Mouse (Mus musculus) bone marrow macrophage, adult 2 months (primary cell): Measurements from ENCODE around the gene Hspbap1. TPM values are rescaled to one million over a fixed set of nuclear protein-coding genes. Genes with fewer than 3 reads are reported as not detected.

Experiments used
- H3K27ac ChIP-seq: 2 replicates; pipeline ENCODE4 v1.5.1; 2012; ENCODE audit warnings: low read depth, low read length; ENCODE audit not compliant: insufficient read depth
- H3K4me1 ChIP-seq: 2 replicates; pipeline ENCODE4 v1.6.1; 2012; ENCODE audit warnings: low read length; ENCODE audit not compliant: control insufficient read depth, insufficient read depth
- H3K4me3 ChIP-seq: 2 replicates; pipeline ENCODE4 v1.5.1; 2012; ENCODE audit warnings: mild to moderate bottlenecking, low read length, moderate library complexity; ENCODE audit not compliant: insufficient read depth
- CTCF ChIP-seq: IDR thresholded peaks from 2 replicates; pipeline ENCODE4 v1.5.1; 2012; ENCODE audit warnings: low read depth, mild to moderate bottlenecking, low read length, moderate library complexity
- POLR2A ChIP-seq: IDR thresholded peaks from 2 replicates; pipeline ENCODE4 v1.6.1; 2012; ENCODE audit warnings: mild to moderate bottlenecking, low read depth, low read length, borderline replicate concordance
- polyA plus RNA-seq: library from polyadenylated mRNA; stranded (reverse); fragments of >200 nt; gene quantifications from 2 replicates; pipeline ENCODE4 v1.2.4, GENCODE M21; 2012; ENCODE audit not compliant: missing spikeins, insufficient read depth, insufficient read length

The Hspbap1 gene
- polyA plus RNA-seq, 1 experiment: 3.2 TPM

GRCm38 (mm10) chr16:35775835-35776234 lies 5.7 kb downstream of the Hspbap1 start:
- no peak overlapping the region for H3K4me3 ChIP-seq
- peaks cover 7% of the 10 kb centered on the region; the same call in 1 of the 2 replicates for H3K4me1 ChIP-seq
- H3K27ac ChIP-seq: no peak overlapping the region
- TF ChIP-seq CTCF (no peak), POLR2A (no peak)

- Histone ChIP-seq H3K27ac (no peak overlapping the region), H3K4me3 (no peak overlapping the region), H3K4me1 (0 out of 2 replicates have a peak, but pooled peaks cover 3% of the 10 kb centered on the region)
- TF ChIP-seq CTCF (no peak), POLR2A (no peak)
These were observed 6.6 kb downstream of the Hspbap1 start for GRCm38 (mm10) chr16:35776737-35777136.

GRCm38 (mm10) chr16:35777768-35778167 lies 7.6 kb downstream of the Hspbap1 start:
- no peak for TF ChIP-seq POLR2A
- TF ChIP-seq CTCF: no peak
- H3K4me3 ChIP-seq: no peak overlapping the region
- H3K27ac ChIP-seq: no peak overlapping the region
- H3K4me1 ChIP-seq: 0 out of 2 replicates have a peak, but pooled peaks cover 3% of the 10 kb centered on the region

GRCm38 (mm10) chr16:35779681-35780080 lies 9.5 kb downstream of the Hspbap1 start:
- TF ChIP-seq POLR2A: no peak
- TF ChIP-seq CTCF: no peak
- Histone ChIP-seq H3K4me1 (0 out of 2 replicates have a peak, but pooled peaks cover 3% of the 10 kb centered on the region), H3K27ac (no peak overlapping the region), H3K4me3 (no peak overlapping the region)

GRCm38 (mm10) chr16:35781096-35781495 lies 10.9 kb downstream of the Hspbap1 start:
- Histone ChIP-seq H3K27ac (no peak overlapping the region), H3K4me1 (0 out of 2 replicates have a peak, but pooled peaks cover 2% of the 10 kb centered on the region), H3K4me3 (no peak overlapping the region)
- TF ChIP-seq CTCF: no peak
- TF ChIP-seq POLR2A: no peak

GRCm38 (mm10) chr16:35781651-35782050 lies 11.5 kb downstream of the Hspbap1 start:
- H3K4me1 ChIP-seq: no peaks in the 10 kb centered on the region
- no peak overlapping the region for H3K27ac ChIP-seq
- no peak overlapping the region for H3K4me3 ChIP-seq
- TF ChIP-seq POLR2A (no peak), CTCF (no peak)

- H3K27ac ChIP-seq: no peak overlapping the region
- H3K4me3 ChIP-seq: no peak overlapping the region
- H3K4me1 ChIP-seq: no peaks in the 10 kb centered on the region
- TF ChIP-seq CTCF (no peak), POLR2A (no peak)
These were observed 12.5 kb downstream of the Hspbap1 start for GRCm38 (mm10) chr16:35782451-35783206.

GRCm38 (mm10) chr16:35783207-35783573 lies 13.0 kb downstream of the Hspbap1 start:
- TF ChIP-seq POLR2A (no peak), CTCF (no peak)
- Histone ChIP-seq H3K27ac (no peak overlapping the region), H3K4me3 (no peak overlapping the region), H3K4me1 (no peaks in the 10 kb centered on the region)

- H3K4me1 ChIP-seq: no peaks in the 10 kb centered on the region
- TF ChIP-seq POLR2A (no peak), CTCF (no peak)
- H3K4me3 ChIP-seq: no peak overlapping the region
- H3K27ac ChIP-seq: no peak overlapping the region
These were observed 14.1 kb downstream of the Hspbap1 start for GRCm38 (mm10) chr16:35784134-35784725.

GRCm38 (mm10) chr16:35787163-35787562 lies 17.0 kb downstream of the Hspbap1 start:
- Histone ChIP-seq H3K4me3 (no peak overlapping the region), H3K4me1 (no peaks in the 10 kb centered on the region), H3K27ac (no peak overlapping the region)
- TF ChIP-seq POLR2A (no peak), CTCF (no peak)
